Mouse (Mus musculus) lung, embryonic 16.5 days (tissue): ENCODE results near the gene Clstn2. TPM values are rescaled to one million over a fixed set of nuclear protein-coding genes. Genes with fewer than 3 reads are reported as not detected.

Experiments
- ATAC-seq: fragments of 200-750 bp; cut with Nextera tagmentation; 2 replicates; pipeline ENCODE4 v1.8.0; 2017; ENCODE audit warnings: low read depth, mild to moderate bottlenecking, moderate library complexity
- H3K27ac ChIP-seq: fragments of 300-500 bp; sonication (generic); 2 replicates; pipeline ENCODE4 v1.5.1; 2014; ENCODE audit warnings: mild to moderate bottlenecking, control low read depth, low read length
- H3K27me3 ChIP-seq: fragments of 300-500 bp; sonication (generic); 2 replicates; pipeline ENCODE4 v1.6.1; 2014; ENCODE audit warnings: low read depth, low read length, mixed read lengths; ENCODE audit not compliant: control insufficient read depth, insufficient read depth
- H3K36me3 ChIP-seq: fragments of 300-500 bp; sonication (generic); 2 replicates; pipeline ENCODE4 v1.6.1; 2014; ENCODE audit warnings: low read length; ENCODE audit not compliant: control insufficient read depth, insufficient read depth
- H3K4me1 ChIP-seq: fragments of 300-500 bp; sonication (generic); replicated peaks from 2 replicates; pipeline ENCODE4 v1.6.1; 2014; ENCODE audit warnings: low read length, mixed read lengths; ENCODE audit not compliant: control insufficient read depth, insufficient read depth
- H3K4me2 ChIP-seq: fragments of 300-500 bp; sonication (generic); 2 replicates; pipeline ENCODE4 v1.6.1; 2014; ENCODE audit warnings: low read depth, low read length, control low read depth
- H3K4me3 ChIP-seq: fragments of 300-500 bp; sonication (generic); 2 replicates; pipeline ENCODE4 v1.5.1; 2014; ENCODE audit warnings: mild to moderate bottlenecking, low read length, control low read depth
- H3K9ac ChIP-seq: fragments of 300-500 bp; sonication (generic); 2 replicates; pipeline ENCODE4 v1.6.1; 2014; ENCODE audit warnings: low read length, control low read depth
- H3K9me3 ChIP-seq: fragments of 300-500 bp; sonication (generic); 2 replicates; pipeline ENCODE4 v1.6.1; 2016; ENCODE audit warnings: low read length; ENCODE audit not compliant: control insufficient read depth
- WGBS: fragments of 180-500 bp; shearing (Covaris S2); extraction: QIAGEN DNeasy Blood & Tissue Kit; methylation state at CpG from one replicate; pipeline ENCODE4 v1.1.7; 2014; 5-methylcytosine and 5-hydroxymethylcytosine counted together
- polyA plus RNA-seq: library from polyadenylated mRNA; unstranded; fragments of >200 nt; fragmentation: Nextera tagmentation; extraction: Ambion mirVana; gene quantifications from 2 replicates; pipeline ENCODE4 v1.2.1, GENCODE M21; 2015

Clstn2 gene
- polyA plus RNA-seq, 1 experiment from 2014 or later: 1.5 TPM

GRCm38 (mm10) chr9:98023069-98023468 is 9.9 kb downstream of the Clstn2 start:
- WGBS: 83% methylated on average over 11 of the region's 11 CpGs
- Histone ChIP-seq H3K9me3 (no peaks in the 10 kb centered on the region), H3K4me1 (no peaks in the 10 kb centered on the region)

GRCm38 (mm10) chr9:98019876-98020275 is 13.1 kb downstream of the Clstn2 start:
- H3K9ac ChIP-seq: no peak overlapping the region
- no peak overlapping the region for H3K4me3 ChIP-seq
- no peaks in the 10 kb centered on the region for H3K27me3 ChIP-seq
- no peak overlapping the region for H3K4me2 ChIP-seq
- no peaks in the 10 kb centered on the region for H3K9me3 ChIP-seq
- no peaks in the 10 kb centered on the region for H3K36me3 ChIP-seq
- 72% methylated on average over 2 of the region's 2 CpGs for WGBS
- no peak for ATAC-seq
- no peak overlapping the region for H3K27ac ChIP-seq
- no peaks in the 10 kb centered on the region for H3K4me1 ChIP-seq

More at GRCm38 (mm10) chr9:98023069-98023468, 9.9 kb downstream of the Clstn2 start:
- Histone ChIP-seq H3K36me3 (no peaks in the 10 kb centered on the region), H3K4me2 (no peak overlapping the region), H3K27ac (no peak overlapping the region), H3K27me3 (no peaks in the 10 kb centered on the region), H3K4me3 (no peak overlapping the region), H3K9ac (no peak overlapping the region)
- ATAC-seq: no peak

- Histone ChIP-seq H3K9me3 (no peaks in the 10 kb centered on the region), H3K36me3 (no peaks in the 10 kb centered on the region), H3K4me3 (no peak overlapping the region), H3K27me3 (no peaks in the 10 kb centered on the region), H3K27ac (no peak overlapping the region), H3K4me1 (no peaks in the 10 kb centered on the region), H3K4me2 (no peak overlapping the region), H3K9ac (no peak overlapping the region)
- ATAC-seq: no peak
- WGBS: 77% methylated on average over 5 of the region's 5 CpGs
These were observed 14.3 kb downstream of the Clstn2 start for GRCm38 (mm10) chr9:98018687-98019086.

GRCm38 (mm10) chr9:98016576-98016975 is 16.4 kb downstream of the Clstn2 start:
- Histone ChIP-seq H3K9me3 (no peaks in the 10 kb centered on the region), H3K4me2 (no peak overlapping the region), H3K4me1 (no peaks in the 10 kb centered on the region), H3K4me3 (no peak overlapping the region), H3K27me3 (no peaks in the 10 kb centered on the region), H3K9ac (no peak overlapping the region), H3K36me3 (no peaks in the 10 kb centered on the region), H3K27ac (no peak overlapping the region)
- no peak for ATAC-seq
- 81% methylated on average over 5 of the region's 5 CpGs for WGBS

- H3K9me3 ChIP-seq: no peaks in the 10 kb centered on the region
- H3K4me3 ChIP-seq: no peak overlapping the region
- no peak overlapping the region for H3K9ac ChIP-seq
- no peak overlapping the region for H3K27ac ChIP-seq
- 65% methylated on average over 5 of the region's 5 CpGs for WGBS
- no peaks in the 10 kb centered on the region for H3K36me3 ChIP-seq
- H3K27me3 ChIP-seq: no peaks in the 10 kb centered on the region
- no peak overlapping the region for H3K4me2 ChIP-seq
- no peak for ATAC-seq
- peaks cover 8% of the 10 kb centered on the region for H3K4me1 ChIP-seq
These were observed 36.6 kb downstream of the Clstn2 start for GRCm38 (mm10) chr9:97996349-97996748.

- H3K4me3 ChIP-seq: no peak overlapping the region
- WGBS: 36% methylated on average over 4 of the region's 4 CpGs
- H3K27me3 ChIP-seq: no peaks in the 10 kb centered on the region
- ATAC-seq: peak; percentile 36; the same call in 1 of the 2 replicates
- no peaks in the 10 kb centered on the region for H3K9me3 ChIP-seq
- no peak overlapping the region for H3K9ac ChIP-seq
- H3K27ac ChIP-seq: no peak overlapping the region
- no peak overlapping the region for H3K4me2 ChIP-seq
- peaks cover 8% of the 10 kb centered on the region for H3K4me1 ChIP-seq
- no peaks in the 10 kb centered on the region for H3K36me3 ChIP-seq
These were observed 37.3 kb downstream of the Clstn2 start for GRCm38 (mm10) chr9:97995723-97996122.

GRCm38 (mm10) chr9:97992131-97992530 is 40.9 kb downstream of the Clstn2 start:
- Histone ChIP-seq H3K9ac (no peak overlapping the region), H3K27ac (no peak overlapping the region), H3K4me3 (no peak overlapping the region), H3K27me3 (no peaks in the 10 kb centered on the region), H3K4me1 (peaks cover 8% of the 10 kb centered on the region), H3K9me3 (no peaks in the 10 kb centered on the region), H3K4me2 (no peak overlapping the region), H3K36me3 (no peaks in the 10 kb centered on the region)
- 41% methylated on average over 4 of the region's 4 CpGs for WGBS
- ATAC-seq: no peak

- H3K27ac ChIP-seq: no peak overlapping the region
- WGBS: 77% methylated on average over 3 of the region's 3 CpGs
- H3K9me3 ChIP-seq: no peaks in the 10 kb centered on the region
- H3K4me1 ChIP-seq: no peaks in the 10 kb centered on the region
- H3K36me3 ChIP-seq: no peaks in the 10 kb centered on the region
- no peak overlapping the region for H3K4me2 ChIP-seq
- no peak for ATAC-seq
- no peak overlapping the region for H3K9ac ChIP-seq
- no peak overlapping the region for H3K4me3 ChIP-seq
- H3K27me3 ChIP-seq: no peaks in the 10 kb centered on the region
These were observed 55.6 kb downstream of the Clstn2 start for GRCm38 (mm10) chr9:97977339-97977738.

- no peak for ATAC-seq
- Histone ChIP-seq H3K9me3 (no peaks in the 10 kb centered on the region), H3K4me1 (no peaks in the 10 kb centered on the region), H3K27ac (no peak overlapping the region), H3K27me3 (no peaks in the 10 kb centered on the region), H3K36me3 (no peaks in the 10 kb centered on the region), H3K9ac (no peak overlapping the region), H3K4me2 (no peak overlapping the region), H3K4me3 (no peak overlapping the region)
- 73% methylated on average over 13 of the region's 13 CpGs for WGBS
These were observed 58.1 kb downstream of the Clstn2 start for GRCm38 (mm10) chr9:97974801-97975347.

GRCm38 (mm10) chr9:97966691-97967090 is 66.3 kb downstream of the Clstn2 start:
- no peak for ATAC-seq
- H3K36me3 ChIP-seq: no peaks in the 10 kb centered on the region
- H3K27ac ChIP-seq: no peak overlapping the region
- H3K9me3 ChIP-seq: no peaks in the 10 kb centered on the region
- H3K27me3 ChIP-seq: no peaks in the 10 kb centered on the region
- H3K4me1 ChIP-seq: no peaks in the 10 kb centered on the region
- no peak overlapping the region for H3K9ac ChIP-seq
- H3K4me3 ChIP-seq: no peak overlapping the region
- H3K4me2 ChIP-seq: no peak overlapping the region
- WGBS: 64% methylated on average over 4 of the region's 4 CpGs
